Mouse (Mus musculus): ENCODE measurements around the gene Ptpn12. TPM values are rescaled to one million over a fixed set of nuclear protein-coding genes. Genes with fewer than 3 reads are reported as not detected.

Ptpn12 gene
- 45.8 TPM for total RNA-seq (2023)

GRCm38 (mm10) chr5:21055820-21056531, at the start of gene Ptpn12:
Ptpn12 (minus strand) TSS chr5:21055911.

GRCm38 (mm10) chr5:20956298-20956697, 99.4 kb downstream of the Ptpn12 start, which contains the start of gene Rsbn1l:
Rsbn1l (minus strand) TSS chr5:20956398.

Other genes starting within 250 kb of the Ptpn12 start
- gene Phtf2, start 173.8 kb downstream of the Ptpn12 start, total RNA-seq (2023), result 16.6 TPM
- gene Tmem60, start 173.7 kb downstream of the Ptpn12 start, total RNA-seq (2023), result 9.8 TPM
- gene Rsbn1l, start 99.5 kb downstream of the Ptpn12 start, total RNA-seq (2023), result 63.8 TPM
- gene Gsap, start 130.3 kb upstream of the Ptpn12 start, total RNA-seq (2023), result 10.6 TPM